Mouse (Mus musculus) cortical plate, adult 2 months (tissue): ENCODE results near the gene Sema6d. TPM values are rescaled to one million over a fixed set of nuclear protein-coding genes. Genes with fewer than 3 reads are reported as not detected.

Source experiments
- H3K27ac ChIP-seq: fragments of 200-500 bp; 2 replicates; pipeline ENCODE4 v1.5.1; 2012; ENCODE audit warnings: low read length, control low read depth, inconsistent platforms; ENCODE audit not compliant: insufficient read depth
- H3K4me1 ChIP-seq: fragments of 200-500 bp; 2 replicates; pipeline ENCODE4 v1.6.1; 2011; ENCODE audit warnings: low read length; ENCODE audit not compliant: control insufficient read depth, insufficient read depth
- H3K4me3 ChIP-seq: fragments of 200-500 bp; 2 replicates; pipeline ENCODE4 v1.5.1; 2011; ENCODE audit warnings: mild to moderate bottlenecking, low read length, control low read depth; ENCODE audit not compliant: insufficient read depth
- CTCF ChIP-seq: fragments of 200-500 bp; IDR thresholded peaks from 2 replicates; pipeline ENCODE4 v1.5.1; 2011; ENCODE audit warnings: mild to moderate bottlenecking, control low read depth, low read length; ENCODE audit not compliant: insufficient read depth; ENCODE audit errors: extremely low read depth
- POLR2A ChIP-seq: fragments of 200-500 bp; IDR thresholded peaks from 2 replicates; pipeline ENCODE4 v1.6.1; 2011; ENCODE audit warnings: mild to moderate bottlenecking, low read length, control low read depth; ENCODE audit not compliant: insufficient read depth; ENCODE audit errors: extremely low read depth
- polyA plus RNA-seq: library from polyadenylated mRNA; depleted of rRNA; stranded (reverse); fragments of >200 nt; gene quantifications from 2 replicates; pipeline ENCODE4 v1.2.3, GENCODE M21; 2012

Sema6d gene
- polyA plus RNA-seq, 1 experiment, result 26.9 TPM

DNA sequence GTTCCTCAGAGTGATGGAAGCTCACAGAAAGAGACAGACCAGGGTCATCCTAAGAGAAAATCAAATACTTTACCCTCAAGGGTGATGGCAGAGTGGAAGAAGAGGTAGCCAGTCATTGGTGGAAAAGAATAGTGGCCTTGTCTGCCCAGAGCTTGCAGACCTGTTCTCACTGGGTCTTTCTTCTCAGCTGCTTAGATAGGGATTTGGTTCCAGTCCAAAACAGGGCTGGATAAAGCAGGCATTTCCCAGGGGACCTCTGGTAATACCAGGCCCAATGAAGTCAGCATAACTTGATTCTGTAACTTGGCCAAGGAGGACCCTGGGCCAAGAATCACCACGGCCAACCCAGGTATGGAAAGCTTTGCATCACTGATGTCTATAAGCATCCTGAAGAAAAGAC is 279.5 kb downstream of the Sema6d start:
- H3K4me1 ChIP-seq, result no peaks in the 10 kb centered on the region
- no peak overlapping the region for H3K27ac ChIP-seq
- TF ChIP-seq POLR2A (no peak), CTCF (no peak)
- no peak overlapping the region for H3K4me3 ChIP-seq

DNA sequence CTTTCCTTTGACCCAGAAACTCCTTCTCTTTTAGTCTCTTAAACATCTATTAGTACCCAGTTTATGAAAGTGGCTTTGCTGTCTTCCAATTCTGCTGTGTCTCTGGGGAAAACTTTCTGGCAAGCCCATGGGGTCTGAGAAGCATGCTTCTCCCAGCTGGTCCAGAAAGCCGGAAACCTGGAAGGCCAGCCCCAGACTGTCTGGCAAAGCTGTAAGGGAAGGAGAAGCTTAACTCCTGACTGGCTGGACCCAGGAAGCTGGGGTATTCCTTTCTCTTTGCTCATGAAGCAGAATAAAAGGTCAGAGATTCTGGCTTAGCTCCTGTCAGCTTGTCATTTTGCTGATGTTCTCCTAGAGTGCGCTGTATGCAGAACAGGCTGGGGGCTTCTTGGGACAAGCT is 280.2 kb downstream of the Sema6d start:
- Histone ChIP-seq H3K27ac (no peak overlapping the region), H3K4me3 (no peak overlapping the region), H3K4me1 (no peaks in the 10 kb centered on the region)
- no peak for TF ChIP-seq POLR2A
- TF ChIP-seq CTCF, result no peak

- Histone ChIP-seq H3K4me1 (no peaks in the 10 kb centered on the region), H3K27ac (no peak overlapping the region)
- TF ChIP-seq CTCF (no peak), POLR2A (no peak)
Observed at GRCm38 (mm10) chr2:124371363-124371762, 281.6 kb downstream of the Sema6d start.

DNA sequence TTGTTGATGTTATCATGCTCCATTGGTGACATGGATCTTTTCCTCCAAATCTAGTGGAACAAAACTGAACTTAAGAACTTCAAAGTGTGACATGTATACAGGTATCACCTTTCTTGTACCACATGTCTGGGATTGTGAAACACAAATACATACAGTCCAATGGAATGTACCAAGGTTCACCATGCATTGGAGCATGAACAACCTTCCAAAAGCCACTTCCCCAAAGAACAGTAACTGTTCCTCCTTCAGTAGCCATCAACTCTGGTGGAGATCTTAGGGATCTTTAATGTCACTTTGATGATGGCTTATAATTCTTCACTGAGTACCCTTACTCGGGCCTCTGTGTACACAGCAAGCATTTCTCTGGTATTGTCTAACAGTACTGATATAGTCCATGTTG is 295.3 kb downstream of the Sema6d start:
- Histone ChIP-seq H3K27ac (no peak overlapping the region), H3K4me3 (no peak overlapping the region), H3K4me1 (no peaks in the 10 kb centered on the region)
- TF ChIP-seq POLR2A, result no peak

More at GRCm38 (mm10) chr2:124371363-124371762, 281.6 kb downstream of the Sema6d start:
- H3K4me3 ChIP-seq, result no peak overlapping the region

GRCm38 (mm10) chr2:124385722-124386121 is 296.0 kb downstream of the Sema6d start:
- Histone ChIP-seq H3K27ac (no peak overlapping the region), H3K4me3 (no peak overlapping the region), H3K4me1 (no peaks in the 10 kb centered on the region)
- no peak for TF ChIP-seq POLR2A
- TF ChIP-seq CTCF, result no peak

GRCm38 (mm10) chr2:124388269-124388668 is 298.5 kb downstream of the Sema6d start:
- Histone ChIP-seq H3K4me1 (no peaks in the 10 kb centered on the region), H3K27ac (no peak overlapping the region), H3K4me3 (no peak overlapping the region)
- TF ChIP-seq POLR2A (no peak), CTCF (no peak)

DNA sequence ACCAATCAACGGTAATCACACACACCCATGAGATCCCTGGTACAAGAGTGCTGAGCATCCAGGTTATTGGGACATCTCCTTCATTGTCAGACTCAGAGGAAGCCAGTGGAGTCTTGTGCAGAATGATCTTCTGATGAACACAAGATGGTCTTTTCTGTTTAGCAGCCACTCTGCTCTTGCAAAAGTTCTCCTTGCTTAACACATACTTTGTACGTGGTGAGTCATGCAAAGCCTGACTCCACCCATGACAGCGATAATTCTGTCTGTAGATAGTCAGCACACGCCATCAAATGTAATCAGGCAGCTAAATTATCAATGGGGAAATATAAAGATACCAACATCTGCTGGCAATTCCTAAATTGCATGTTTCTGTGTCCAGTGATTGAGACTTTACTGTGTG is 307.0 kb downstream of the Sema6d start:
- no peaks in the 10 kb centered on the region for H3K4me1 ChIP-seq
- H3K4me3 ChIP-seq, result no peak overlapping the region
- TF ChIP-seq CTCF, result no peak
- TF ChIP-seq POLR2A, result no peak
- no peak overlapping the region for H3K27ac ChIP-seq

DNA sequence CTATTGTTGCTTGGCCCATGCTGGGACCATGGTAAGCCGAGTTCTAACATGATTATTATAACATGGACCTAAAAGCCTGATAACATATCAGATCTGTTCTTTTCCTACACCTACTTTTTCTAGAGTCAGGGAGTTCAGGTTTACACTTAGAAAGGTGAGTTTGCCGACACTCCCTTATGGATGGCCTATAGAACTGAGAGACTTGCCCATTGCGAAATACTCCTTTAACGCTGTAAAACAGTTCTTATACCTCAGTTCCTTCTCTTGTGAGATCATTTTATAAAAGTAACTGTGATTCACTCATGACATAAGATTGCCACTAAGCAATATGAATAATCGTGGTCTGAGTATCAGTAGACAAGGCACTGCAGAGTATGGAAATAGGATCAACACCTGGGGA is 307.5 kb downstream of the Sema6d start:
- no peak for TF ChIP-seq CTCF
- no peak for TF ChIP-seq POLR2A
- Histone ChIP-seq H3K4me1 (no peaks in the 10 kb centered on the region), H3K4me3 (no peak overlapping the region), H3K27ac (no peak overlapping the region)

GRCm38 (mm10) chr2:124399611-124400010 is 309.8 kb downstream of the Sema6d start:
- Histone ChIP-seq H3K27ac (no peak overlapping the region), H3K4me3 (no peak overlapping the region), H3K4me1 (peaks cover 4% of the 10 kb centered on the region)
- TF ChIP-seq POLR2A (no peak), CTCF (no peak)

DNA sequence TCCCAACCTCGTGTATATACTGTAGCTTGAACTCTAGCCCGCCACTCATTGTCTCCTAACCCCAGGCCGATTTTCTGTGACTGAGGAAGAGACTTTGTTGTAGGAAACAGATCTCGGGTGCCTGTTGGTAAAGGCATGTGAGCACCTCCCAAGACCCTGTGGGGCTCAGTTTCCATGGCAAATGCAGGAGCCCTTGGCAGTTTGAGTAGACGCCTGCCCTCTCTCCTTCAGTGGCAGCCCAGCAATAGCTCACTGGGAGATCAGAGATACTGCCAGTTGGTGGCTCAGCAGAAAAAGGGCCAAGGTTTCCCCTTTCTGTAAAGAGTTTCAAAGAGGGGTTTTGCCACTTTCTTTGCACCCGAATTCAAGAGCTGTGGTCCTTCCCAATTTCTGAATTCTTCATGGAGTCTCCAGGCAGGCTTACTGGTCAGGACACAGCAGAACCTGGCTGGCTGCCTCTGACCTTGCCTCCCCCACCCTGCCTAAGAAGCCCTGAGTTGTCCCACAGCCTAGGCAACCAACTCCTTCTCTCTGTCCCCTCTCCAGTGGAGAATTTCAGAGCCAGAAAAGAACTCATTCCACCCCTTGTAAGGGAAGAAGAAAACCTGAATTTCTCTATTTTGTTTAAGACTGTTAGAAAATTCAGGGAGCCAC is 312.1 kb downstream of the Sema6d start:
- TF ChIP-seq CTCF, result no peak
- no peak for TF ChIP-seq POLR2A
- H3K4me1 ChIP-seq, result peaks cover 4% of the 10 kb centered on the region
- H3K4me3 ChIP-seq, result no peak overlapping the region
- no peak overlapping the region; the same call in 1 of the 2 replicates for H3K27ac ChIP-seq

GRCm38 (mm10) chr2:124403571-124403970 is 313.8 kb downstream of the Sema6d start:
- H3K4me1 ChIP-seq, result peaks cover 4% of the 10 kb centered on the region
- no peak for TF ChIP-seq POLR2A
- no peak for TF ChIP-seq CTCF
- no peak overlapping the region for H3K4me3 ChIP-seq
- H3K27ac ChIP-seq, result peak overlapping the region; percentile 66; the same call in 1 of the 2 replicates
